Mouse (Mus musculus) yolk sac, embryonic 10.5 days (tissue): ENCODE results near the gene Stx4a.
A peak's percentile ranks its signal among the peaks of the same experiment; 100 is the strongest.
"Not testable (repeated sequence)": the region's sequence is repeated elsewhere in the genome, so short reads cannot be mapped to it uniquely, and the experiment has no call there.

ENCODE experiments used
- DNase-seq: peaks from one replicate; pipeline ENCODE4 v3.0.0-alpha.2; 2017; ENCODE audit warnings: low spot score

The Stx4a gene

GRCm38 (mm10) chr7:127814241-127814921 is 9.7 kb upstream of the Stx4a start:
- DNase-seq: no peak

- DNase-seq: no peak
These were observed 8.9 kb upstream of the Stx4a start for GRCm38 (mm10) chr7:127815116-127815665.

GRCm38 (mm10) chr7:127815954-127816821 is 7.9 kb upstream of the Stx4a start:
- no peak for DNase-seq

- no peak for DNase-seq
These were observed 7.0 kb upstream of the Stx4a start for GRCm38 (mm10) chr7:127817053-127817452.

GRCm38 (mm10) chr7:127817776-127818175 is 6.3 kb upstream of the Stx4a start:
- DNase-seq: no peak

GRCm38 (mm10) chr7:127820836-127821509 is 3.1 kb upstream of the Stx4a start:
- DNase-seq: no peak

- no peak for DNase-seq
These were observed 1.6 kb upstream of the Stx4a start for GRCm38 (mm10) chr7:127822494-127822893.

- DNase-seq: no peak
These were observed 590 bp upstream of the Stx4a start for GRCm38 (mm10) chr7:127823236-127824171.

GRCm38 (mm10) chr7:127835550-127835949 is 11.5 kb downstream of the Stx4a start:
- no peak for DNase-seq

- no peak for DNase-seq
These were observed 13.4 kb downstream of the Stx4a start for GRCm38 (mm10) chr7:127837473-127837872.

GRCm38 (mm10) chr7:127837878-127838277 is 13.8 kb downstream of the Stx4a start:
- DNase-seq: not testable (repeated sequence)

- not testable (repeated sequence) for DNase-seq
These were observed 15.9 kb downstream of the Stx4a start for GRCm38 (mm10) chr7:127840031-127840430.

- no peak for DNase-seq
These were observed 16.8 kb downstream of the Stx4a start for GRCm38 (mm10) chr7:127840886-127841285.

GRCm38 (mm10) chr7:127841340-127842000 is 17.4 kb downstream of the Stx4a start:
- DNase-seq: peak; percentile 91

- peak; percentile 81 for DNase-seq
These were observed 18.1 kb downstream of the Stx4a start for GRCm38 (mm10) chr7:127842001-127842718.

GRCm38 (mm10) chr7:127849973-127850875 is 26.1 kb downstream of the Stx4a start:
- no peak for DNase-seq

- DNase-seq: no peak
These were observed 26.8 kb downstream of the Stx4a start for GRCm38 (mm10) chr7:127850906-127851305.

GRCm38 (mm10) chr7:127858258-127858657 is 34.2 kb downstream of the Stx4a start:
- DNase-seq: no peak

- no peak for DNase-seq
These were observed 42.3 kb downstream of the Stx4a start for GRCm38 (mm10) chr7:127866434-127866833.
